Mouse (Mus musculus): ENCODE measurements around the gene Hist1h2ao.
"Not testable (repeated sequence)": the region's sequence is repeated elsewhere in the genome, so short reads cannot be mapped to it uniquely, and the experiment has no call there.

GRCm38 (mm10) chr13:21833461-21833860, 23.2 kb downstream of the Hist1h2ao start, which contains the start of the genes Hist1h2ap and Hist1h2br:
- not testable (repeated sequence) for TF ChIP-seq CTCF (IDR thresholded peaks at IDR 0.05; ENCODE audit: control insufficient read depth, insufficient read depth, insufficient replicate concordance, low read depth, low read length); POLR2A (IDR thresholded peaks at IDR 0.05; ENCODE audit: control insufficient read depth, low read depth, low read length)
